Mouse (Mus musculus) heart, postnatal 0 days (tissue): Measurements from ENCODE around the gene Setd5.

Experiments
- CTCF ChIP-seq: IDR thresholded peaks from 2 replicates; pipeline ENCODE4 v1.5.1; 2016; ENCODE audit warnings: antibody characterized with exemption, control low read depth, low read depth
- EP300 ChIP-seq: IDR thresholded peaks from 2 replicates; pipeline ENCODE4 v1.6.1; 2016; ENCODE audit warnings: antibody characterized with exemption, low read depth

DNA sequence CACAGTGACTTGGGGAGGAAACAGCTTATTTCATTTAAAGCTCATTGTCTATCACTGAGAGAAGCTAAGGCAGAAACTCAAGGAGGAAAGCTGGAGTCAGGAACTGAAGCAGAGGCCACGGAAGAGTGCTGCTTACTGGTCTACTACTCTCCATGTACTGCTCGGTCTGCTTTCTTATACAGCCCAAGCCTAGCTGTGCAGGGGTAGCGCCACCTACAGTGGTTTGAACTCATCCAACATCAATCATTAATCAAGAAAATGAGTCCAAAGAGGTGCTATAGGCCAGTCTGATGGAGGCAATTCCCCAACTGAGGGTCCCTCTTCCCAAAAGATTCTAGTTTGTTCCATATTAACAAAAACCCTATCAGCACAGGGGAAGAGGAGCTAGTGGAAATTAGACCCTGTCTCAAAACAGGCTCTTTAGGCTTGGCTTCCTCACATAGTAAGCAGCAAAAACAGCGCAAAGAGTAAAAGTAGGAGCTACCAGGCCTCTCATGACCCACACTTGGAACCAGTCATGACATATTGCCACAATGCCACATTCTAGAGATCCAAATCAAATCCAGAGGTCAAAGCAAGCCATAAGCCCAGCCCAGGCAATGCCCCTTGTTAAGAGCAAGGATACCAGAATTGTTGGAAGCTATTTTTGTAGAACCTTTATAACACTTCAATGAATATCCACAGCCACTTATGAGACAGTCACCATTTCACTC lies 40.5 kb upstream of the Setd5 start:
- no peak for TF ChIP-seq CTCF
- TF ChIP-seq EP300: no peak
